ENCODE assay signal across 32 mouse cellular contexts in the genomic region with DNA sequence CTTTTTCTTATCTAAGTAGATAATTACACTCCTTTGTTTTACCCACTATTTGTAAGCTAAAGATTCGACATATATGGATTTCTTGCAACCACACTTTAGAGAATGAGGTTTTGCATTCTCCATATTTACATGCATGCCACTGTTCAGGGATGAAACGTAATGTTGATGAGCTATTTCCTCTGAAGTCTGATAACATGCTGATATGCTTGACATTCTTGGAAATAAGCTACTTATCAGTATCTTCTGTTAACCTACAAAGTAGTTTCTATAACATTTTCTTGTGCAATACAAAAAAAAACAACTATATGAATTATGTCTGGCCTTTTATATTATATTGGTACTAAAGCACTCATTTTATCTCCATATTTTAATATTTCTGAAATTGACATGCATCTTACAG.
"Had no signal": no experiment of that assay in that cellular context is flagged by ENCODE, and none has a peak within 500 bp of the region (broad histone marks: within the 10 kb centered on the region; RNA-seq: fewer than 3 reads in every experiment).

No protein-coding gene starts in this region.

- H3K4me1 ChIP-seq: limb, embryonic 10.5 days; limb, embryonic 12.5 days; limb, embryonic 13.5 days; limb, embryonic 15.5 days; liver, embryonic 12.5 days; liver, embryonic 13.5 days; liver, embryonic 15.5 days; lung, embryonic 15.5 days; megakaryocyte, embryonic 14.5 days; midbrain, embryonic 10.5 days; midbrain, embryonic 12.5 days; midbrain, embryonic 13.5 days; midbrain, embryonic 15.5 days; neural tube, embryonic 12.5 days had no signal

- DNase-seq: left cerebral cortex, postnatal 4 days; liver; liver, embryonic 13.5 days; liver, postnatal 0 days; lung, adult 18-20 months; lung, adult 2 months; lung, embryonic 14.5 days; lung, postnatal 10 days; lung, postnatal 14 days; lung, postnatal 36 days; lung, postnatal 4 days; midbrain, embryonic 14.5 days had no signal

- ATAC-seq: liver, embryonic 12.5 days; liver, postnatal 0 days; lung, postnatal 0 days; midbrain, embryonic 13.5 days; midbrain, embryonic 15.5 days; midbrain, embryonic 16.5 days had no signal

- H3K9me3 ChIP-seq: limb, embryonic 10.5 days; limb, embryonic 12.5 days; limb, embryonic 13.5 days; limb, embryonic 15.5 days; liver, embryonic 12.5 days; liver, embryonic 13.5 days; liver, embryonic 15.5 days; lung, embryonic 15.5 days; midbrain, embryonic 10.5 days; midbrain, embryonic 12.5 days; midbrain, embryonic 13.5 days; midbrain, embryonic 15.5 days; neural tube, embryonic 12.5 days had no signal

- H3K4me3 ChIP-seq: limb, embryonic 10.5 days; limb, embryonic 12.5 days; limb, embryonic 13.5 days; limb, embryonic 15.5 days; liver, embryonic 12.5 days; liver, embryonic 13.5 days; liver, embryonic 15.5 days; lung, embryonic 15.5 days; megakaryocyte, embryonic 14.5 days; midbrain, embryonic 10.5 days; midbrain, embryonic 12.5 days; midbrain, embryonic 13.5 days; midbrain, embryonic 15.5 days; myocyte; neural tube, embryonic 12.5 days had no signal

- H3K27me3 ChIP-seq: limb, embryonic 12.5 days; limb, embryonic 13.5 days; limb, embryonic 15.5 days; liver, embryonic 12.5 days; liver, embryonic 13.5 days; liver, embryonic 15.5 days; lung, embryonic 15.5 days; megakaryocyte, embryonic 14.5 days; midbrain, embryonic 12.5 days; midbrain, embryonic 13.5 days; midbrain, embryonic 15.5 days; neural tube, embryonic 12.5 days had no signal

- H3K4me2 ChIP-seq: limb, embryonic 12.5 days; limb, embryonic 13.5 days; limb, embryonic 15.5 days; liver, embryonic 11.5 days; liver, embryonic 12.5 days; liver, embryonic 13.5 days; liver, embryonic 15.5 days; lung, embryonic 14.5 days; lung, embryonic 15.5 days; midbrain, embryonic 11.5 days; midbrain, embryonic 12.5 days; midbrain, embryonic 13.5 days; midbrain, embryonic 15.5 days; neural tube, embryonic 12.5 days had no signal

- H3K36me3 ChIP-seq: limb, embryonic 10.5 days; limb, embryonic 12.5 days; limb, embryonic 13.5 days; limb, embryonic 15.5 days; liver, embryonic 12.5 days; liver, embryonic 13.5 days; liver, embryonic 15.5 days; lung, embryonic 15.5 days; midbrain, embryonic 10.5 days; midbrain, embryonic 12.5 days; midbrain, embryonic 13.5 days; midbrain, embryonic 15.5 days; neural tube, embryonic 12.5 days had no signal

- H3K9ac ChIP-seq: limb, embryonic 12.5 days; limb, embryonic 13.5 days; limb, embryonic 15.5 days; liver, embryonic 12.5 days; liver, embryonic 13.5 days; liver, embryonic 14.5 days; liver, embryonic 15.5 days; liver, postnatal 0 days; lung, embryonic 14.5 days; lung, embryonic 15.5 days; midbrain, embryonic 12.5 days; midbrain, embryonic 13.5 days; midbrain, embryonic 15.5 days; neural tube, embryonic 12.5 days had no signal

- H3K27ac ChIP-seq: limb, embryonic 10.5 days; limb, embryonic 12.5 days; limb, embryonic 13.5 days; limb, embryonic 15.5 days; liver, embryonic 12.5 days; liver, embryonic 13.5 days; liver, embryonic 14.5 days; liver, embryonic 15.5 days; lung, embryonic 15.5 days; macrophage; midbrain, embryonic 10.5 days; midbrain, embryonic 12.5 days; midbrain, embryonic 13.5 days; midbrain, embryonic 15.5 days; neural tube, embryonic 12.5 days had no signal
